Mouse (Mus musculus) liver, postnatal 0 days (tissue): ENCODE measurements at regions not wholly inside any gene's neighbourhood (a gene's known extent, or its start where the extent isn't known, plus 50 kb on each side); places are given as distances from the start of the nearest gene placed in this dataset.

Experiments
- CTCF ChIP-seq: sonication (generic); IDR thresholded peaks from 2 replicates; pipeline ENCODE4 v1.5.1; 2016; ENCODE audit warnings: antibody characterized with exemption, low read depth
- EP300 ChIP-seq: IDR thresholded peaks from 2 replicates; pipeline ENCODE4 v1.6.1; 2016; ENCODE audit warnings: antibody characterized with exemption, low read depth, mild to moderate bottlenecking

GRCm38 (mm10) chr11:48314500-48314899 is 325.7 kb upstream of the Sgcd start:
- TF ChIP-seq EP300 (no peak), CTCF (no peak)
